Mouse (Mus musculus): Measurements from ENCODE around the gene Ccng1. TPM values are rescaled to one million over a fixed set of nuclear protein-coding genes. Genes with fewer than 3 reads are reported as not detected.

Gene Ccng1
- total RNA-seq (2015) (81.6 and 91.3 TPM in 2 replicates), total RNA-seq (2017) (53.9 and 61.4 TPM in 2 replicates)

DNA sequence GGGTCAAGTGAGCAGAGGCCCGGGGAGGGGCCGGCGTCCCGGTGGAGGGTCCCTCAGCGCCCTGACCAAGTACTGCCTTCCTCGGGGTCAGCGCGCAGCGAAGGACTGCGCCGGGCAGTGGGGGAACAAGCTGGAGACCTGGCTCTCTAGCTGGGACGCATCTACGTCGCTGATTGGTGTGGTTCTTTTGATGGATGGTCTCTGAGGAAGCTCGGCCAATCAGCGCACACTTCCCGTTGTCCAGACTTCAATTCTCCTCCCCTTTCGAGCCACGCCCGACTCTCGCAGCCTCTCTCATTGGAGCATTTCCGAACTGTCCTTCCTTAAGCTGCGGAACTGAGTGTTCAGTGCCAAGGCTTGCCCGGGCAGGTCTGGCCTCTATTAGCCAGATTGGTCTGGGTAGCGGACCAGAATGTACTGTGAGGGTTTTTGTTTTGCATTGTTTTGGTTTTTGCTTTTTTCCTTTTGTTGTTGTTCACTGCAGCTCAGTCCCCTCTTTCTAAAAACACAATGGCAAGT is at the start of gene Ccng1:
Ccng1 (minus strand) TSS at position 203 of the 519 bp plus-strand sequence.
- ATAC-seq (replicated peaks; ENCODE audit: poor library complexity) = peak; percentile 97

DNA sequence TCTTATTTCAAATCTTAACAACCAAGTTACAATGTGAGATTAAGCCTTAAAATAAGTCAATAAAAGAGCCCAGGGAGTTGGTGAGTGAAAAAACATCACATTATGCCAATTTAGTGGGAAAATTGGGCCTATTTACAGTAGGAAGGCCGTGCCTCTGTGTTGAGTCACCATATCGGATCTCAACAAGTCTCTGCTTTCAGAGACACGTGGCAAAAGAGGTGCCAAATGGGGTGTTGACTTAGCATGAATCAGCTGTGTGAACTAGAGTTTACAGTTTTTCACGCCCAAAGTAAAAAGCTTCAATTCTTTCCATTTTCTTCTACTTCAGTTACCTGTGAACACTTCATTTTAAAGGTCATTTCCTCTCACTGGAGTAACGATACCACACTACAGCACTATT is 35.2 kb upstream of the Ccng1 start:
- no peak for ATAC-seq (replicated peaks; ENCODE audit: poor library complexity)

DNA sequence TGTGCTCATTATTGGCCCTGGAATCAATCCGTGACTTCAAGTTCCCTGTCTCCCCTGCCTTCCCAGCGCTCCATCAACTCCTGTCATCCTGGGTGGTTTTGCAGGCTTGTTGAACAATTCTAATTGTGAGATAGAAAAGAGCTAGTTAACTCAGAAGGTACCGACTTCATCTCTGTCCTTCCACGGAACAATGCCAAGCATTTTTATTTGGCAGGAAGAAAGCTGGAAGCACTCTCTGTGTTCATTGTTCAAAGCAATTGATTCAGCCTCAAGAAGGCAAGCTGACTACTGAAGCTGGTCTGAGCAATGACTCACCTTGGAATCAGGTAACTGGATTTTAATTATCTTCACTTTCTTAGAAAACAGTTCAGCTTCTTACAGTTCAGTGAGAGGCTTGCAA is 34.6 kb upstream of the Ccng1 start:
- ATAC-seq (replicated peaks; ENCODE audit: poor library complexity) = no peak

DNA sequence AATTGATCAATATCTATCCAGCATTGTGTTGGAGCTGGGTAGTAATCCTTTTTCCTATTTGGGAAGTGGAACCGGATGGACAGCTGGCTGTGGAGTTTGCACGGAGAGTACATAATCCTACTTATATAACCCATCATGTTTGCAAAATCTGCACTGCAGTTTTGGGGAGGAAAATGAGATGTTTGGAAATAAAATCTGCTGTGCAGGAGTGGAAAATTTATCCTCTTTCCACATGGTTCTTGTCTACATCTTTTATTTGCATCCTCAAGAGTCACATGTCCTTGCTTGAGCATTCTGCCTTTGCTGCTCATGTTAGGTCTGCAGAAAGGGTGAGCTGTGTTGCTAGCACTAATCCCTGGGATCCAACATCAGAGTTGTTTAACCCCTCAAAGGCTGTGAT is 31.8 kb upstream of the Ccng1 start:
- no peak for ATAC-seq (replicated peaks; ENCODE audit: poor library complexity)

DNA sequence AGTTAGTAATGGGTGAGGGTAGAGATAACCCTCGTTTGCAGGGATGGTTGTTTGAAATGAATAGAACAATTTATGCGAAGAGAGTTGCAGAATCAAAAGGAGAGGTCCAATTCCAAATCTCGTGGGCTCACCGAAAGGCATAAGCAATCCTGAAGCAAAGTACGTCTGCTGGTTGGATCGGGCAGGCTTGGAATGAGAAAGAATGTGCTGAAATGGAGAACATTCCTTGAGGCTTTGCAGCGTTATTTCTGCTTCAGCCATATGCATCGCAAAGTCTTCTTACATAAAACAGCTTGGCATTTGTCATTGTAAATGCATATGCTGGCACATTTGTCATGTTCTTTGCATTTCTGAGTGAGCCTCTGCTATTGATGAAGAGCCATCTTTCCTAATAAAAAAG is 29.2 kb upstream of the Ccng1 start:
- no peak for ATAC-seq (replicated peaks; ENCODE audit: poor library complexity)

DNA sequence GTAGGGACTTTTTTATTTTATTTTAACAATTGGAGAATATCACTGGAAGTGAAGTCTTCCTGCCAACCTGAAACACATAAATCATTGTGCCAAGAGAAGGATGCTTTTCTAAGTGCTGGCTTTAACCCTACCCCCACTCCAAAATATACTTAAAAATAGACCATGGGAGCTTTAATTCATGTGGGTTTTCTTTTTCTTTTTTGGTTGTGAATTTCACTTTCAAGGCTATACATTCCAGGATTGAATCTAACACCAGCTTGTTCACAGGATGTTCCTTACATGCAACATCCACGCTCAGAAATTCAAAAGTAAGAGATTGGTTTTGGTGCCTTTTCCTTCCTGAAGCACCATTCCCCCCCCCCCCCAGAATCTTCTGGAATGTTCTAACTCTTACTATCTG is 28.2 kb upstream of the Ccng1 start:
- ATAC-seq (replicated peaks; ENCODE audit: poor library complexity) = no peak

DNA sequence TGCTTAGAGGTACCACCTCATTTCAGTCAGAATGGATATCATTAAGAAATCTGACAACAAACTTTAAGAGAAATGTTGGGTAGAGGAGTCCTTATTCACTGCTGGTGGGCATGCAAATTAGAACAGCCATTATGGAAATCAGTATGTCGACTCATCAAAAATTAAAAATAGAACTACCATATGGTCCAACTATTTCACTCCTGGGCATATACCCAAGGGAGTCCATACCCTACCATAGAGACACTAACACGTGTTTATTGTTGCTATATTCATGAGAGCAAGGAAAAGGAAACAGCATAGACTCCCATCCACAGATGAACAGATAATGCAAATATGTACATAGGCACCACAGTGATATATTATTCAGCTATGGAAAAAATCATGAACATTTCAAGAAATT is 26.7 kb upstream of the Ccng1 start:
- no peak for ATAC-seq (replicated peaks; ENCODE audit: poor library complexity)

DNA sequence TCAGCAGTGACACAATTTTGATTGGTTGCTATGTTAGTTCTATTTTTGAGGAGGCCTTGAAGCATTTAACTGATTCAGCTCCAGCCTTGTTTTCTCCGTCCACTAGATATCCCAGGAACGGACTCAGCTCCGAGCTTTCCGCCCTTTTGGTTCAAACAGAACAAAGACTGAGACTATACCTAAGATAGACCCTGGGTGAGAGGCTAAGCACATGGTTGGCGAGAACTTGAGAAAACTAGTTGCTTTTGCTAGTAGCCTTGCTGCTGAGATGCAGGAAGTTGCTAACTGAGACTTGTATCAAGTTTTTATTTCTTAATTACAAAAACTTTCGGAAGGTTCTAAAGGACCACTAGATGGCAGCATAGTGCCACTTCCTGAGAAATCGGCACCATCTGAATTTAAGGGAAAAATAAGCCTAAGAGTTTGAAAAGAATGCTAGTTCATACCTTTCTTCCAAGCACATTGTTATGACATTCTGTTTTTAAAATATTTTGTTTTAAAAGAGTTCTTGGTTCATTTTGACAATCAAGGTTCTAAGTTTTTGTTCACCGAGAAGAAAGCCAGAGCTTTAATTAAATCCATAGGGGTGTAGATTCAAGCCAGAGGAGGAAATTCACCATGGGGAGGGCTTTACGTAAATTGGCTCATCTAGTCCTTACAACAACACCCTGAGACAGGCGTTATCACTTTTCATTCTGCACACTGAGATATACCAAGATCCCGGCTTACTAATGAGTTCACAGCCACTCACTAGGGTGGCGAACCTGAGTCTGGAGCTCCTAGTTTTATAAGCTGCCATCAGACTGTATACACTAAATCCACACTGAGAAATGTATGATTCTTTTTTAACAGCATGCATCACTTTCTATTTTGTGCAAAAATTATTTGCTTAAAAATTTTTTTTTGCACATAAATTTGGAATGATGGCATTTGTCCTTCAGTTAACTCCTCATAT is 20.5 kb upstream of the Ccng1 start:
- ATAC-seq (replicated peaks; ENCODE audit: poor library complexity) = peak; percentile 76

DNA sequence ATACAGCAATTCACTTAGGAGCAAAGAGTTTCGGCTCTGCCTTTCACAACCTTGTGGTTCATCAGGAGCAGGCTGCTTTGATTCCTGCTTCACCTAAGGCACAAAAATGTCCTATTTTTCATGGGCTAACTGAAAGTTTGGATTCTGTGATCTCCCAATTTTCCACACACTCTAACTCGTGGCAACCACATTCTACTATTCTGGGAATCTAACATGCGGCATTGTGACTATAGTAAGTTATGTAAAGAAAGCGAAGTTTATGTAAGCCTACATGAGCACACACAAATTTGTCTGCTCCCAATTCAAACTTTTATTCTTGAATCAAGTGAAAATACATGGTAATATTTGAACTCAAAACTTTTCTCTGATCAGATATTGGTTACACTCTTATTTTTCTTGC is 9.6 kb upstream of the Ccng1 start:
- no peak for ATAC-seq (replicated peaks; ENCODE audit: poor library complexity)

DNA sequence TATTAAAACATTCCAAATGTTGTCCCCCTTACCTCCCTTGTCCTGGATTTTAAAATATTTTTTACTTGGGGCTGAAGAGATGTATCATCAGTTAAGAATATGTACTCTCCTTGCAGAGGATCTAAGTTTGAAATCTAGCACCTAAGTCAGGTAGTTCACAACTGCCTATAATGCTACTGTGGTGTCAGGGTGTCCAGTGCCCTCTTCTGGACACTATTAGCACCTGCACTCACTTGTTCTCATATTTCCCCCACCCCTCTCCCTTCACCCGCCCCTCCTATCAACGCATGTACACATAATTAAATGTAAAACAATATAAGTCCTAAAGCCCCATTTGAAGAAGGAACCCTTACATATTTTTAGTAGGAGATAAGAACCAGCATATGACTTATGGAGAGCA is 8.3 kb upstream of the Ccng1 start:
- peak; percentile 99 for ATAC-seq (replicated peaks; ENCODE audit: poor library complexity)

DNA sequence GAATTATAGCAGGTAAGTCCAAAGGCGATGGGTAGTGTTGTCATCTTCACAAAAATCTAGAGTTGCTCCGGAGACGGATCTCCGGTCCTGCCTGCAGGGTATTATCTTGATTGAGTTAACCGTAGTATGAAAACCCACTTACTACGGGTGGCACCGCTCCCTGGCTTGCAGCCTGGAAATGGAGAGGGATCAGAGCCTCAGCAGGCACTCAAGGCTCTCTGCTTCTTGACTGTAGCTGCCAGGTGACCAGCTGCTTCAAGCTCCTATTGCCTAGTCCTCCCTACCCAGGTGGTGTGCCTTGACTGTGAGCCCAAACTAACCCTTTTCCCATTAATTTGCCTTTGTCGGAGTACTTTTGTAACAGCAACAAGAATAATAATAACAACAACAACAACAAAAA is 4.8 kb upstream of the Ccng1 start:
- no peak for ATAC-seq (replicated peaks; ENCODE audit: poor library complexity)

DNA sequence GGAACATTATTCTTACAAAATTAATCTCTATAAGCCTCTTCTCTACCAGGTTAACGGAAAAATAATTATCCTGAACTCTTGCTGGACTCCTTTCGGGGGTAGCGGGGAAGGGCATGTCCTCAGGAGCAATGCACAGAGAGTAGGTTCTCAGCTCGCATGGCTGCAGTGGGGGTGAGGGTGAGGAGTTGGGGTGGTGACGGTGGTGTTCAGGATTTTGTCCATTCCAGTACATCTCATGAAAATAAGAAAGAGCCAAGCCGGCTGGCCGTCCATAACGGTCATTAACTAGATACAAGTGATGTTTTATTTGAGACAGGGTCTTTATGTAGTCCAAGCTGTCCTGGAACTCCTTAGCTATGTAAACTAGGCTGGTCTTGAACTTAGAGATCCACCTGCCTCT is 857 bp upstream of the Ccng1 start:
- no peak for ATAC-seq (replicated peaks; ENCODE audit: poor library complexity)

DNA sequence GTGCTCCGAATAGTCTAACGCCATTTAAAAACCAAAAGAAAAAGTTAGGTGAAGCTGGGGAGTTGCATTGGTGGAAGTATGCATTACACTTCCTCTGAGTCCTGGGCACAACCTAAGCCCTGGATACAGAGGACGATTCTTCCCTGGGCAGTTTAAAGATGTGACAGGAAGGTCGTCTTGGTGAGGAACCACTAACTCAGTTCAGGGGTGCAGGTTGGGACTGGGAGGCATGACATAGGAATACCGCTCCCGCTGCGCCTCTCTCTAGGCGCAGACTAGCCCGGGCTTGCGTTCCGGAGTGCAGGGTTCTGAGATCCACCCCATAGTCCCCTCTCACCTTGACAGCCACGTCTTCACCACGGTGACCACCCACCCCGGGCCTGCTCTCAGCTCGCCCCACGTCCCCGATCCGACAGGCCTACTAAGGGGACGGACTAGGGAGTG is 425 bp downstream of the Ccng1 start:
- peak; percentile 30 for ATAC-seq (replicated peaks; ENCODE audit: poor library complexity)

DNA sequence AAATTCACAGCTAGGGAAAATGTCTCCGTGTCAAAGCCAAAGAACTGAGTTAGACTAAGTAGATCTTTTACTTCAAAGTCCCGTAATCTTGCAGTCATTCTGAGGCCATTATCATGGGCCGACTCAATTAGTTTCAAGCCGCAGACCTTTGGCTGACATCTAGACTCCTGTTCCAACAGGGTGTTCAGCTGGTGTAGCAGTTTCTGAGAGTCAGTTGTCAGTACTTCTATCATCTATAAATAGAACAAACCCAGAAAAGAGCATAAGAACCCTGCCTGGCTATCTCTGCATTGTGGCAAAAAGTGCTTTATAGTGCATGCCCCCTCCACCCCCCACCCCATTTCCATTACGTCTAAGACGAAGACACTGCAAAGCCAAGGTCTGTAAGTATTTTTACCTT is 1.3 kb downstream of the Ccng1 start:
- ATAC-seq (replicated peaks; ENCODE audit: poor library complexity) = no peak

DNA sequence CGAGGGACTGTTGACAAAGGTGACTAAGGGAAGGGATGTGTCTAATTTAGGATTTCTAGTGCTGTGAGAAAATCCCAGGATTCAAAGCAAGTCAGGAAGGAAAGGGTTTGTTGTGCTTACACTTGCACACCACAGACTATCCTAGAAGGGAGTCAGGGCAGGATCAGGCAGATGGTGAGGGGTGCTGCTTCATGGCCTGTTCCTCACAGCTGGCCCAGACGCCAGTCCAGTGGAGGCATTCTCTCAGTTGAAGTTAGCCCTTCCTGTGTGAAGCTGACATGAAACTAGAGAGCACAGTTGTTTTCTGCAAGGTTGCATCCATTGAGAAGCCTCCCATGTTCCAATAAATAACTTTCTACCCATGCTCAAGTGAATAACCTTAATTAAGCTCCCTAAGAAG is 7.4 kb downstream of the Ccng1 start:
- no peak for ATAC-seq (replicated peaks; ENCODE audit: poor library complexity)

DNA sequence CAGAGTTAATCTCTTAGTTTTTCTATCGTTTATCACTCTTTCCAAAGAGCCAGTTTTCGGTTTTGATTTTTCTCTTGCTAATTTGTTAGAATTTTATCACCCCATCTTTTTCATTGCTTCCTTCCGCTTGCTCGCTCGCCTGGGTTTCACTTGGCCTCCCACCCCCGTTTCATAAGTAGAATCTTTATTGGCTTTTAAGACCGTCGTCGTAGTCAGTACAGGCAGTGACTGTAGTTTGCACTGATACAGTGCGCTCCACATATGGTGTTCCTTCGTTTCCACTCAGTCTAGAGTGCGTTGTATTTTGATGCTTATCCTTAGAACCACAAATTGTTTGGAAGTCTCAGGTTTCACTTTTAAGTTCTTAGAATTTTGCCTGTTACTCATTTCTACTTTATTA is 8.8 kb downstream of the Ccng1 start:
- no peak for ATAC-seq (replicated peaks; ENCODE audit: poor library complexity)

DNA sequence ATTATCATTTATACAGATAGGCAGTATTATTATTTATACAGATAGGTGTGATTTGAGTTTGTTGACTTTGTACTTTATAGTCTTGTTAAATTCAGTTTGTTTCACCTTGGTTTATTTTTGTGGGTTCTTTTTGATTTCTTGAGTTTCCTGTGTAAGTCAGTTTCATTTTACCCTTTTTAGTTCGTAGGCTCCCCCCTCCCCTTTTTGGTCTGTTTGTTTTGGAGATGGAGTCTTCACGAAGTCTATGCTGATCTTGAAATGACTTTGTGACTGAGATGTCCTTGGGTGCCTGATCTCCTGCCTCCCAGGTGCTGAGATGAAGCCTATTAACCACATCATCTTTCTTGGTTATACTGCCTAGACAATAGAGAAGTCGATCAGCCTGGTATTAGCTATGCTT is 10.8 kb downstream of the Ccng1 start:
- ATAC-seq (replicated peaks; ENCODE audit: poor library complexity) = no peak

DNA sequence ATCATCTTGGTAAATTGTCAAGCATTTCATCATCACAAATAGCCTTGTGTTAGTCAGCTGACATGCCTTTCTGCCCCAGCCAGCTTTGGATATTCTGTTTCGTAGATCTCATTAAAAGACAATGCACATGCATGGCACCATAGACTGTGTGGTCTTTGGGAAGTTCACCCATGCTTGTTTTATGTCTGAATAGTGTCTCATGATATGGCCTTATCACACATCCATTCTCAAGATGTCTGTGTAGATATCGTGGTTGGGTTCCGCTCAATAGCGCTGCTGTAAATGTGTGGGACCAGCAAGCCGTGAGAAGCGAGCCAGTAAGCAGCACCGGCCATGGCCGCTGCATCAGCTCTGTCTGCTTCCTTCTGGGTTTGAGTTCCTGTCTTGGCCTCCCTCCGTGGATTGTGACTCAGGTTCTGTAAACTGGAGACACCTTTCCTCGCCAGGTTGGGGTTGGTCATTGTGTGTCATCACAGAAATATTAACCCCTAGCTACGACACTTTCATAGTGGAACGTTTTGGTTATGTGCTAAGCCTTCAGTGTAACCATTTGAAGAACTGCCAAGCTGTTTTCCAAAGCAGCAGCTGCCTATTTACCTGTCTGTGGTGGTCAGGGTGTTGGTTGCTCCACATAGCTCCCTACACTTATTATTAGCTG is 13.4 kb downstream of the Ccng1 start:
- ATAC-seq (replicated peaks; ENCODE audit: poor library complexity) = no peak

DNA sequence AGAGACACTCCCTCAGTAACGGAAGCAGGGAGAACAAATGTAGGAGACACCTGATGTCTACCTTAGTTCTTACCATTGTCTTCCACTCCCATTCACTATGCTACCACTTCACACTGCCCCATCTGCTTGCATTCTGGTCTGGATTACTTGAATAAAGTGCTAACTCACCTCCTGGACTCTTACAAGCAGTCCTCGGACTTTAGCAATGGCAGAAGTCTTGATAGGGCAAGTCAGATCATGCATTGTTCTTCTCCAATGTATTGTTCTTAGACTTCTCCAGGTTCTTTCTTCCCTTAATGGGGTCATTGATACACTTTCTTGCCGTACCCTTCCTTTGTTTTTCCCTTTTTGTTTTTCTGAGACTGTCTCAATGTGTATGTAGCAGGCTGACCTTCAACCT is 17.7 kb downstream of the Ccng1 start:
- no peak for ATAC-seq (replicated peaks; ENCODE audit: poor library complexity)

DNA sequence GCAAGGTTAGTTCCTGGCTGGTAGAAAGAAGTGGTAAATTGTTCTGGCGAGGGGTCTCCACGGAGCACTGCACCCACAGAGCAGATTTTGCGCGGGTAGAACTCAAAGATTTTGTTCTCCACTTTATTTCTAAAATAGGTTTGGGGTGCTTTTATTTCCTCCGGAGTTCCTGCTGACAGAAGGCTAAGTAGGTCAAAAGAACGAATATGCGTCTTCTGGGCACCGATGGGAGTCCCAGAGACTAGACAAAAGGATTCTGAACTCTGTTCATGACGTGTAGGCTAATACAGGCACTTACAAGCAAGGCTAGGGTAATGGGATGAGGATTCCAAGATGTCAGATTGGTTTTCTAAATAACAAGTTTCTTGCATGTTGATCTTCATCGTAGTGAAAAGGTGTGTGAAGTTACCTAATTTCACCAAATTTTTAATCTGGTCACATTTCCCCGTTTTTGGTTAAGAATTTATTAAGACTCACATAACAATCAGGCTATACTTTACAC is 20.8 kb downstream of the Ccng1 start:
- ATAC-seq (replicated peaks; ENCODE audit: poor library complexity) = no peak

DNA sequence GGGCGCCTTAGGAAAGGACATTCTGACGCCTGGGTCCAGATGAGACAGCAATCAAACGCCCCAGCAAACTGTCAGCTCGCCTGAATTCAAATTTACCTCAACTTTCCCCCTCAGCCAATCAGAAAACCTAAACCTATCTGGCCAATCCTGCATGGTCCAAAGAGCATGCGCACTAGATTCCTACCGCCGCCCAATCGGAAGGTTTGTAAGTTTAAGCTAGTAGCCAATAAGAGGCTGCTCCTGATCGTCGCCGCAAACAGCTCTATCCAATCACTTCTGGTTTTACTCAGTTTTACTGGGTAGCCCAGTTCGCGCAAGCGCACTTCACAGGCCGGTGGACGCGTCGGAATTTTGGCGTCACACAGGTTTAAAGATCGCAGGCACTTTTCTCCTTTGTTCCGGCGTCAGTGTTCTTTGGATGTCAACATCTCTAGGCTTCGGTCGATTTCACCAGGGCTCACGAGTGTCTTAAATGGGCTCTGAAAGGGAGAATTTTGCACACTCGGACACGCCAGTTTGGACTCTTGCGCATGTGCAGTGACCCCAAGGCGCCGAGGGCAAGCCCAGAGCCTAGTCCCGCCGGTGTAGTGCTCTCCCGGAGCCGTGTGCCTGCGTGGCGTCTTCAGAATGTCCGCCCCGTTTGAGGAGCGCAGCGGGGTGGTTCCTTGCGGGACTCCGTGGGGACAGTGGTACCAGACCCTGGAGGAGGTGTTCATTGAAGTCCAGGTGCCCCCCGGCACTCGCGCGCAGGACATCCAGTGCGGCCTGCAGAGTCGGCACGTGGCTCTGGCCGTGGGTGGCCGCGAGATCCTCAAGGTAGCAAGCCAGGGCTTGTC is 21.6 kb downstream of the Ccng1 start, which contains the start of the genes Hmmr and Nudcd2:
Hmmr (minus strand) TSS at position 84 of the 836 bp plus-strand sequence.
Nudcd2 (plus strand) TSS at position 329 of the 836 bp plus-strand sequence.
- peak; percentile 86 for ATAC-seq (replicated peaks; ENCODE audit: poor library complexity)

Measured in megakaryocyte progenitor cell, adult 5-6 weeks (primary cell).